Mouse (Mus musculus) midbrain, embryonic 11.5 days (tissue): ENCODE results near the gene Atp2a2. TPM values are rescaled to one million over a fixed set of nuclear protein-coding genes. Genes with fewer than 3 reads are reported as not detected.
"Not testable (repeated sequence)": the region's sequence is repeated elsewhere in the genome, so short reads cannot be mapped to it uniquely, and the experiment has no call there.

ENCODE experiments used
- ATAC-seq: fragments of 200-750 bp; cut with Nextera tagmentation; 2 replicates; pipeline ENCODE4 v1.8.0; 2017; ENCODE audit warnings: moderate TSS enrichment, moderate library complexity; ENCODE audit not compliant: low FRiP score
- DNase-seq: peaks from one replicate; pipeline ENCODE4 v3.0.0; 2015; ENCODE audit warnings: low spot score; ENCODE audit errors: missing footprints
- H3K27ac ChIP-seq: fragments of 300-500 bp; sonication (generic); 2 replicates; pipeline ENCODE4 v1.5.1; 2014; ENCODE audit warnings: low read depth, low read length
- H3K27me3 ChIP-seq: fragments of 300-500 bp; sonication (generic); 2 replicates; pipeline ENCODE4 v1.6.1; 2014; ENCODE audit warnings: mild to moderate bottlenecking, low read length, moderate library complexity, mixed read lengths; ENCODE audit not compliant: control insufficient read depth, insufficient read depth
- H3K36me3 ChIP-seq: fragments of 300-500 bp; sonication (generic); 2 replicates; pipeline ENCODE4 v1.6.1; 2014; ENCODE audit warnings: mild to moderate bottlenecking, low read length, moderate library complexity, mixed read lengths; ENCODE audit not compliant: control insufficient read depth, insufficient read depth
- H3K4me1 ChIP-seq: fragments of 300-500 bp; sonication (generic); 2 replicates; pipeline ENCODE4 v1.6.1; 2014; ENCODE audit warnings: low read length; ENCODE audit not compliant: control insufficient read depth, insufficient read depth
- H3K4me2 ChIP-seq: fragments of 300-500 bp; sonication (generic); 2 replicates; pipeline ENCODE4 v1.6.1; 2014; ENCODE audit warnings: mild to moderate bottlenecking, moderate library complexity
- H3K4me3 ChIP-seq: fragments of 300-500 bp; sonication (generic); 2 replicates; pipeline ENCODE4 v1.5.1; 2014; ENCODE audit warnings: low read depth, low read length
- H3K9ac ChIP-seq: fragments of 300-500 bp; sonication (generic); 2 replicates; pipeline ENCODE4 v1.6.1; 2014; ENCODE audit warnings: low read length
- H3K9me3 ChIP-seq: fragments of 300-500 bp; sonication (generic); 2 replicates; pipeline ENCODE4 v1.6.1; 2016; ENCODE audit warnings: low read length; ENCODE audit not compliant: control insufficient read depth
- WGBS: fragments of 180-500 bp; shearing (Covaris S2); extraction: QIAGEN DNeasy Blood & Tissue Kit; methylation state at CpG from one replicate; pipeline ENCODE4 v1.1.7; 2014; 5-methylcytosine and 5-hydroxymethylcytosine counted together
- polyA plus RNA-seq: library from polyadenylated mRNA; unstranded; fragments of >200 nt; fragmentation: Nextera tagmentation; extraction: Ambion mirVana; gene quantifications from 2 replicates; pipeline ENCODE4 v1.2.1, GENCODE M21; 2014

The Atp2a2 gene
- polyA plus RNA-seq, 1 experiment from 2014 or later: 43.4 TPM

GRCm38 (mm10) chr5:122493035-122493434 is 9.0 kb downstream of the Atp2a2 start:
- Histone ChIP-seq H3K27me3 (no peaks in the 10 kb centered on the region), H3K4me3 (no peak overlapping the region), H3K27ac (no peak overlapping the region), H3K9me3 (no peaks in the 10 kb centered on the region), H3K4me2 (no peak overlapping the region), H3K4me1 (no peaks in the 10 kb centered on the region), H3K36me3 (peaks cover 13% of the 10 kb centered on the region; the same call in 1 of the 2 replicates), H3K9ac (no peak overlapping the region)
- ATAC-seq (no peak), DNase-seq (no peak)
- 85% methylated on average over 2 of the region's 2 CpGs for WGBS

DNA sequence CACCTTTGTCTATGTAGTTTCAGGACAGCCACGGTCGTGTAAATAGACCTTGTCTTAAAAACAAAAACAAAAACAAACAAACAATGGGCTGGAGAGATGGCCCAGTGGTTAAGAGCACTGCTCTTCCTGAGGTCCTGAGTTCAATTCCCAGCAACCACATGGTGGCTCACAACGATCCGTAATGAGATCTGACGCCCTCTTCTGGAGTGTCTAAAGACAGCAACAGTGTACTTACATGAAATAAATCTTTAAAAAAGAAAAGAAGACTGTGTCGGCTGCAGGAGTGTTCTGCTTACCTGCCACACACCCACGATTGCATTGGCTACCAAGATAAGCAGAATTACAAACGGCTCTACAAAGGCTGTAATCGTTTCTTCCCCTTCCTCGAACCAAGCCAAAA is 10.6 kb downstream of the Atp2a2 start:
- Histone ChIP-seq H3K27ac (no peak overlapping the region), H3K36me3 (peaks cover 12% of the 10 kb centered on the region; the same call in 1 of the 2 replicates), H3K4me2 (no peak overlapping the region), H3K4me3 (no peak overlapping the region), H3K4me1 (no peaks in the 10 kb centered on the region), H3K27me3 (no peaks in the 10 kb centered on the region), H3K9ac (no peak overlapping the region), H3K9me3 (no peaks in the 10 kb centered on the region)
- WGBS: 85% methylated on average over 10 of the region's 10 CpGs
- ATAC-seq: no peak
- no peak for DNase-seq

GRCm38 (mm10) chr5:122490148-122490547 is 11.9 kb downstream of the Atp2a2 start:
- no peak overlapping the region for H3K4me2 ChIP-seq
- no peak overlapping the region for H3K4me3 ChIP-seq
- DNase-seq (no peak), ATAC-seq (no peak)
- no peaks in the 10 kb centered on the region for H3K27me3 ChIP-seq
- H3K9ac ChIP-seq: no peak overlapping the region
- peaks cover 12% of the 10 kb centered on the region; the same call in 1 of the 2 replicates for H3K36me3 ChIP-seq
- no peaks in the 10 kb centered on the region for H3K4me1 ChIP-seq
- 96% methylated on average over 2 of the region's 2 CpGs for WGBS
- no peaks in the 10 kb centered on the region for H3K9me3 ChIP-seq
- H3K27ac ChIP-seq: no peak overlapping the region

DNA sequence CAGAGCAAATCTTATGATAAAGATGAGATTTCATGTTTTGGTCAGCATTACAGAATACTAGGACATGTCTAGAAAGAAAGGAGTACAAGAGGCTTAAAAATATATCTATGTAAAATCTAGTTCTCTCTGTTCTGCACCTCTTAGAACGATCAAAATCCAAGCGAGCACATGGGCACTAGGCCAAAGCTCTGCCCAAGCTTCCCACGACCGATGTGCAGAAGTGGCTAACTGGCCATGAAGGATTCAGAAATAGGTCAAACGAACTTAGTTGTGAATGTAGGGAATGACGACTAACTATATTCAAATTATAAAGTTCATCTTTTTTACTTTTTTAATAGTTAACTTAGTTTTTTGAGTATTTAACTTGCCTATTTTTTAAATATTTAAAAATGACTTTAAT is 14.2 kb downstream of the Atp2a2 start:
- no peaks in the 10 kb centered on the region for H3K4me1 ChIP-seq
- no peak overlapping the region for H3K9ac ChIP-seq
- ATAC-seq: no peak
- H3K27me3 ChIP-seq: no peaks in the 10 kb centered on the region
- no peak overlapping the region for H3K4me3 ChIP-seq
- WGBS: 95% methylated on average over 6 of the region's 6 CpGs
- no peaks in the 10 kb centered on the region for H3K9me3 ChIP-seq
- no peak for DNase-seq
- H3K27ac ChIP-seq: no peak overlapping the region
- no peak overlapping the region for H3K4me2 ChIP-seq
- H3K36me3 ChIP-seq: peaks cover 14% of the 10 kb centered on the region

GRCm38 (mm10) chr5:122486243-122486642 is 15.8 kb downstream of the Atp2a2 start:
- not testable (repeated sequence) for H3K4me1 ChIP-seq, ATAC-seq, H3K9me3 ChIP-seq, H3K27me3 ChIP-seq, H3K9ac ChIP-seq, DNase-seq, H3K4me2 ChIP-seq, H3K4me3 ChIP-seq, H3K27ac ChIP-seq
- peaks cover 18% of the 10 kb centered on the region for H3K36me3 ChIP-seq
- WGBS: 83% methylated on average over 5 of the region's 5 CpGs

DNA sequence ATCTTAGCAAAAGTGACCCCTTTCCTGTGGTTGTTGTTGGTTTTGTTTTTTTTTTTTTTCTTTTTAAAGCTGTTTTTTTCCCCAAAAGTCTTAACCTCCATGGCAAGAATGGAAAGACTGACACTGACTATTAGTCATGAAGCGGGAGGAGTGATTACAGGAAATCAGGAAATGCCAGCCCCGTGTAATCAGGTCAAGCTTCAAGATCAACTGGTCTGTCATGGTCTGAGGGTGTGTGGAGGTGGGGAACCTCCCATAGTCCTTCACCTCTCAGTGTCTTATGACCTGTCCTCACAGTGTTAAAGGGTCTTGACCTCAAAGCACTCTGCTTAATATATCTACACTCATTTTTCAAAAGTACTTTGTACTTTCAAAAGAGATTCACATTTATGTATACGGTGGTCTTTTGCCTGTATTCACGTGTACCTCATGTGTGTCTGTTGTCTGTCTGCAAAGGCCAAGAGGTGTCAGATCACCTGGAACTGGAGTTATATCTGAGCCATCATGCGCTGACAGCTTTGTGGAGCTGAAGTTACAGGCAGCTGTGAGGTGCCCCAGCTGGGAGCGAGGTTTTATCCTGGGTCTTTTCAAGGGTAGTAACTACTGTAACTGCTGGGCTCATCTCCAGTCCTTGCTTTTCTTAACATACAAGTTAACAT is 19.2 kb downstream of the Atp2a2 start:
- Histone ChIP-seq H3K27ac (no peak overlapping the region), H3K36me3 (peaks cover 11% of the 10 kb centered on the region), H3K4me2 (no peak overlapping the region), H3K4me1 (no peaks in the 10 kb centered on the region), H3K9ac (no peak overlapping the region), H3K27me3 (no peaks in the 10 kb centered on the region), H3K9me3 (no peaks in the 10 kb centered on the region), H3K4me3 (no peak overlapping the region)
- WGBS: 94% methylated on average over 6 of the region's 6 CpGs
- ATAC-seq (no peak), DNase-seq (no peak)

DNA sequence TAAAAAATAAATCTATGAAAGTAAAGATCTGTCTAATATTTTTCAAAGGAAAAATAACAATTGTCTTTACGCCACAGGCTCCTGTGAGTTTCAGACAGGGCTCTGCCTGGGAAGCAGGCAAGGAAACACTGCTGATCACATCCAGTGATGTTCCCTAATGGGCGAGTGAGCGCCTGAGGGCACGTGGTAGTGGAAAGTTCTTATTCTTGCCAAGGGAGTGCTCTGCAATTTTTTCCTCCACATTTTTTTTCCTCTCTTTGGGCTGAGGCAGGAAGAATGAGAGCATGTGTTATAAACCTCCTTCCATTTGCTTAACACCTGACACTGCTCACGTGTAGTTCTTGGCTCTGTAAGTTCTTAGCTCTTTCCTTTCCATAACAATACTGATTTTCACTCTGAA is 20.2 kb downstream of the Atp2a2 start:
- no peak overlapping the region for H3K9ac ChIP-seq
- no peak for ATAC-seq
- H3K4me3 ChIP-seq: no peak overlapping the region
- no peak overlapping the region for H3K27ac ChIP-seq
- no peak overlapping the region for H3K4me2 ChIP-seq
- DNase-seq: no peak
- no peaks in the 10 kb centered on the region for H3K27me3 ChIP-seq
- H3K36me3 ChIP-seq: peaks cover 11% of the 10 kb centered on the region
- H3K4me1 ChIP-seq: no peaks in the 10 kb centered on the region
- no peaks in the 10 kb centered on the region for H3K9me3 ChIP-seq
- 94% methylated on average over 5 of the region's 5 CpGs for WGBS

- 47% methylated on average over 2 of the region's 2 CpGs for WGBS
Measured at GRCm38 (mm10) chr5:122479131-122479530, 22.9 kb downstream of the Atp2a2 start.

DNA sequence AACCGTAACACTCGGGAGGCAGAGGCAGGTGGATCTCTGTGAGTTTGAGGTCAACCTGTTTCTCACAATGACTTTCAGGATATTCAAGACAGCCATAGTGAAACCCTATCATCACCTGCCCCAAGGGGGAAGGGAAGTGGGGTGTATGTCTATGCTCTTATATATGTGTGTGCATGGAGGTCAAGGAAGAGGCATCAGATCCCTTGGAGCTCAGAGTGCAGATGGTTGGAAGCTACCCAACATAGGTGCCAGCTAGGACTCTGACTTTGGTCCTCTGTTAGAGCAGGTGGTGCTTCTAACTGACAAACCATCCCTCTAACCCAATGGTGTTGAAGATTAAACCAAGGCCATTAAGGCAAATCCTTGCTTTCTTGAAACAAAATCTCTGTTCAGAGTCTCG is 24.5 kb downstream of the Atp2a2 start:
- WGBS: 95% methylated on average over 3 of the region's 3 CpGs

More at GRCm38 (mm10) chr5:122479131-122479530, 22.9 kb downstream of the Atp2a2 start:
- no peak overlapping the region for H3K4me3 ChIP-seq
- H3K27ac ChIP-seq: no peak overlapping the region
- DNase-seq (no peak), ATAC-seq (no peak)
- no peaks in the 10 kb centered on the region for H3K4me1 ChIP-seq
- H3K27me3 ChIP-seq: no peaks in the 10 kb centered on the region
- no peak overlapping the region for H3K4me2 ChIP-seq
- no peaks in the 10 kb centered on the region for H3K9me3 ChIP-seq
- peaks cover 9% of the 10 kb centered on the region for H3K36me3 ChIP-seq
- no peak overlapping the region for H3K9ac ChIP-seq

More for the DNA sequence above, 24.5 kb downstream of the Atp2a2 start:
- peaks cover 14% of the 10 kb centered on the region for H3K36me3 ChIP-seq
- H3K4me3 ChIP-seq: no peak overlapping the region
- no peaks in the 10 kb centered on the region for H3K27me3 ChIP-seq
- H3K4me1 ChIP-seq: no peaks in the 10 kb centered on the region
- H3K9ac ChIP-seq: no peak overlapping the region
- no peak overlapping the region for H3K27ac ChIP-seq
- H3K9me3 ChIP-seq: no peaks in the 10 kb centered on the region
- DNase-seq: no peak
- H3K4me2 ChIP-seq: no peak overlapping the region
- no peak for ATAC-seq
